Mouse (Mus musculus): ENCODE data around the gene Cd46.

DNA sequence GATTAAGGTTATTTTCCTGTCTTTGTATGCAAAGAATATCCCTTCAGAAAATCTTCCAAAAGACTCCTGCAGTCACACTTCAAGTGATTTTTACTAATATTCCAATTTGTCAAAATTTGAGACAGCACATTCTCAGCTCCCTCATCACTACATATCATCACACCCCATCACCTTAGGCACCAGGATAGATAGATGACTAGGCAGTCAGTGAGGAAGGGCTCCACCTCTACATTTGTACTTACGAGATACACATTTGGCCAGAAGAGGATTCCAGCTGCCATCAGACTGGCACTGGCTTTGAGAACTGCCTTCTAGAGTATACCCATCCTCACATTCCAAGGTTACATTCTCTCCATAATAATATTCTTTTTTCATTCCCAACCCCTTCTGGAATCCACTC lies 22.4 kb upstream of the Cd46 start:
- TF ChIP-seq CTCF (IDR thresholded peaks at IDR 0.05; ENCODE audit: low read depth, low read length) (no peak), GATA1 (IDR thresholded peaks at IDR 0.05; ENCODE audit: borderline replicate concordance, low read length) (no peak), POLR2AphosphoS5 (IDR thresholded peaks at IDR 0.05; ENCODE audit: insufficient replicate concordance, low read depth, low read length) (no peak)

Measured in G1E (cell line).